Mouse (Mus musculus) neural tube, embryonic 11.5 days (tissue): Measurements from ENCODE around the gene Ryr2. TPM values are rescaled to one million over a fixed set of nuclear protein-coding genes. Genes with fewer than 3 reads are reported as not detected.

Source experiments
- ATAC-seq: fragments of 200-750 bp; cut with Nextera tagmentation; 2 replicates; pipeline ENCODE4 v1.8.0; 2017; ENCODE audit warnings: moderate number of reproducible peaks, mild to moderate bottlenecking, moderate TSS enrichment, moderate library complexity; ENCODE audit not compliant: insufficient read depth, low FRiP score, low TSS enrichment
- DNase-seq: peaks from one replicate; pipeline ENCODE4 v3.0.0-alpha.2; 2015; ENCODE audit warnings: low spot score
- H3K27ac ChIP-seq: fragments of 300-500 bp; sonication (generic); 2 replicates; pipeline ENCODE4 v1.5.1; 2014; ENCODE audit warnings: low read depth, mild to moderate bottlenecking, low read length
- H3K27me3 ChIP-seq: fragments of 300-500 bp; sonication (generic); 2 replicates; pipeline ENCODE4 v1.6.1; 2014; ENCODE audit warnings: mild to moderate bottlenecking, low read length, mixed read lengths; ENCODE audit not compliant: control insufficient read depth, insufficient read depth
- H3K36me3 ChIP-seq: fragments of 300-500 bp; sonication (generic); 2 replicates; pipeline ENCODE4 v1.6.1; 2014; ENCODE audit warnings: mild to moderate bottlenecking, low read length, moderate library complexity, mixed read lengths; ENCODE audit not compliant: control insufficient read depth, insufficient read depth
- H3K4me1 ChIP-seq: fragments of 300-500 bp; sonication (generic); 2 replicates; pipeline ENCODE4 v1.6.1; 2014; ENCODE audit warnings: low read length, mixed read lengths; ENCODE audit not compliant: control insufficient read depth, insufficient read depth
- H3K4me2 ChIP-seq: fragments of 300-500 bp; sonication (generic); 2 replicates; pipeline ENCODE4 v1.6.1; 2014; ENCODE audit warnings: low read depth, mild to moderate bottlenecking, moderate library complexity
- H3K4me3 ChIP-seq: fragments of 300-500 bp; sonication (generic); 2 replicates; pipeline ENCODE4 v1.5.1; 2014; ENCODE audit warnings: low read depth, low read length
- H3K9ac ChIP-seq: fragments of 300-500 bp; sonication (generic); 2 replicates; pipeline ENCODE4 v1.6.1; 2014; ENCODE audit warnings: mild to moderate bottlenecking, low read length
- H3K9me3 ChIP-seq: fragments of 300-500 bp; sonication (generic); 2 replicates; pipeline ENCODE4 v1.6.1; 2016; ENCODE audit warnings: low read length; ENCODE audit not compliant: control insufficient read depth
- WGBS: fragments of 180-500 bp; shearing (Covaris S2); extraction: QIAGEN DNeasy Blood & Tissue Kit; methylation state at CpG from one replicate; pipeline ENCODE4 v1.1.7; 2014; 5-methylcytosine and 5-hydroxymethylcytosine counted together
- polyA plus RNA-seq: library from polyadenylated mRNA; unstranded; fragments of >200 nt; fragmentation: Nextera tagmentation; extraction: Ambion mirVana; gene quantifications from 2 replicates; pipeline ENCODE4 v1.2.1, GENCODE M21; 2014

The Ryr2 gene
- polyA plus RNA-seq, 1 experiment from 2014 or later: 0.34 TPM

- Histone ChIP-seq H3K27me3 (no peaks in the 10 kb centered on the region), H3K4me3 (no peak overlapping the region), H3K9ac (no peak overlapping the region), H3K4me1 (no peaks in the 10 kb centered on the region), H3K4me2 (no peak overlapping the region), H3K27ac (no peak overlapping the region), H3K36me3 (no peaks in the 10 kb centered on the region), H3K9me3 (no peaks in the 10 kb centered on the region)
- WGBS: 90% methylated on average over 7 of the region's 7 CpGs
- no peak for DNase-seq
- ATAC-seq: no peak
These were observed 574.5 kb downstream of the Ryr2 start for GRCm38 (mm10) chr13:11532014-11532890.

- Histone ChIP-seq H3K4me3 (no peak overlapping the region), H3K4me1 (no peaks in the 10 kb centered on the region), H3K36me3 (no peaks in the 10 kb centered on the region), H3K27me3 (no peaks in the 10 kb centered on the region), H3K4me2 (no peak overlapping the region), H3K27ac (no peak overlapping the region), H3K9me3 (no peaks in the 10 kb centered on the region), H3K9ac (no peak overlapping the region)
- 87% methylated on average over 4 of the region's 4 CpGs for WGBS
- no peak for DNase-seq
- no peak for ATAC-seq
These were observed 583.1 kb downstream of the Ryr2 start for GRCm38 (mm10) chr13:11523612-11524011.

DNA sequence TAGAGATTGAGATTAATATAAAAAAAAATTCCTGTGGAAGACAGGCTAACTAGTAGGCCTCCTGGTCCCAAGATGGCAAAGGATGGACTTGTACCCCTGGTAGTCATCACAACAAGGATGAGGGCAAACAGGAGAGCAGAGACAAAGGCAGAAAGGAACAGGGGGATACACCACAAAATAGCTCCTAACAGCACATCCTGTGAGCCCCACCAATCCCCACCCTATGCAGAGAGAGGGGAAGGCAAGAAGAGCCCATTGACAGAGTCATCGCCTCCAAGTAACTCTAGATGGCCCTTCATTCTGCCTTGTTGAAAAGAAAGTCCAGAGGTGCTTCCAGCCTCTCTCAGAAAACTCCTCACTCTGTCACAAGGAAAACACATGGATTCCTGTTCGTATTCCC is 586.0 kb downstream of the Ryr2 start:
- no peak overlapping the region for H3K27ac ChIP-seq
- DNase-seq (no peak), ATAC-seq (no peak)
- no peak overlapping the region for H3K4me3 ChIP-seq
- WGBS: 88% methylated on average over 2 of the region's 2 CpGs
- no peaks in the 10 kb centered on the region for H3K4me1 ChIP-seq
- H3K27me3 ChIP-seq: no peaks in the 10 kb centered on the region
- no peaks in the 10 kb centered on the region for H3K9me3 ChIP-seq
- H3K36me3 ChIP-seq: no peaks in the 10 kb centered on the region
- H3K9ac ChIP-seq: no peak overlapping the region
- no peak overlapping the region for H3K4me2 ChIP-seq

DNA sequence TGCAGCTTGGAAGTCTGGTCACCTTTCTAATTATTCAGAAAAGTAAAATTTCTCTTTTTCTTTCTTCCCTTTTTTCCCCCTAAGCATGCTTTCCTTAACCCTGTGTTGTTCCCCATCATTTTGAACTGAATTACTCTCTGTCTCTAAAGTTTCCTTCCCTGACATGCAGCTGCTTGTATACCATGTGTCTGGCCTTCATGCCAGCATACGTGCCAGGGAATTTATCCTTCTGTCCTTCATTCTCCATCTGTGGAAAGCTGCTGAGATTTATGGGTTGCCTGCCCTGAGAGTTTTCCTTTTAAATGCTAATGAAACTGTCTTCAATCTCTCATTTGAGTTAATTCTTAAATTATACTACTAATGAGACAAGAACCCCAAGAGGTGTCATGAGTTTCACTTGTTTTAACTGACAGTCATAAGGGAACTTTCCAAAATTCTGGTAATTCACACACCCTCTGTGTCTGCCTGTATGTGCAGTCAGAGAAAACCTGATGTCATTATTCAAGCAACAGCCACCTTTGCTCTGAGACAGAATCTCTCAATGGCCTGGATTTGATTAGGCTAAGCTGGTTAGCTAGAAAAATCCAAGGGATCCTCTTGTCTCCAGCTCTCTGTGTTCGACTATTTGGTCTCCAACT is 595.1 kb downstream of the Ryr2 start:
- Histone ChIP-seq H3K9me3 (no peaks in the 10 kb centered on the region), H3K4me2 (no peak overlapping the region), H3K4me3 (no peak overlapping the region), H3K4me1 (no peaks in the 10 kb centered on the region), H3K27ac (no peak overlapping the region), H3K27me3 (no peaks in the 10 kb centered on the region), H3K36me3 (no peaks in the 10 kb centered on the region), H3K9ac (no peak overlapping the region)
- ATAC-seq (no peak), DNase-seq (no peak)
- 53% methylated on average over 2 of the region's 2 CpGs for WGBS

Other genes with a start within 250 kb of the Ryr2 start
- gene Mtr, start 151.2 kb upstream of the Ryr2 start, polyA plus RNA-seq: 13.4 and 16.3 TPM in 2 replicates
- 31.9 and 32.4 TPM in 2 replicates for gene Actn2, start 233.8 kb upstream of the Ryr2 start, polyA plus RNA-seq